12 mouse cellular contexts compared by ENCODE assay signal in the genomic region with DNA sequence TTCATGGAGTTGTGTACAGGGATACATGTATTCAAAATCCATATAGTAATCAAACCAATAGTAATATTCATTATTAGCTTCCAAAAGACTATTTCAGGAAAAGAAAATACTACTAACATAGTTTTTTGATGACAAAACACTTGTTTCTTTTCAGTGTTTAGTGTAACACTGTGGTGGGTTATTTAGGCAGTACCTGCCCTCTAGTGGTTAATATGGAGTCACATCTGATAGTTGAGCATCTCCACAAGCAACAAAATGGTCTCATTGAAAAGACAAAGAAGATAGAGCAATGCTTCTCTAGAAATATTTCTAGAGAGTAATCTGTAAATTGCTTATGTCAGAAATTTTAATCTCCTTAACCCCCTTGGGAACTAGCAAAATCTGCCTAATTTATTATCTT. TPM values are rescaled to one million over a fixed set of nuclear protein-coding genes. Genes with fewer than 3 reads are reported as not detected.
DNase-seq lines count a peak whose midpoint lies in the region; ATAC-seq and TF ChIP-seq lines count a peak whose summit lies in the region.
"Had no signal": no experiment of that assay in that cellular context is flagged by ENCODE, and none has a peak within 500 bp of the region (broad histone marks: within the 10 kb centered on the region; RNA-seq: fewer than 3 reads in every experiment).

No protein-coding gene starts in this region.

- H3K4me2 ChIP-seq in forebrain, embryonic 16.5 days (ENCODE audit: low read length) = no peak overlapping the region
- no peak overlapping the region for H3K4me2 ChIP-seq in forebrain, embryonic 15.5 days (replicated peaks)
- H3K4me2 ChIP-seq in liver, embryonic 14.5 days (ENCODE audit: low read depth) = no peak overlapping the region
- no peak overlapping the region for H3K4me2 ChIP-seq in liver, embryonic 12.5 days
- H3K4me2 ChIP-seq: liver, embryonic 13.5 days; midbrain, embryonic 15.5 days had no signal

- ATAC-seq in forebrain, embryonic 16.5 days = peak; percentile 64; the same call in 1 of the 2 replicates
- ATAC-seq in forebrain, embryonic 15.5 days (replicated peaks) = no peak; the same call in 1 of the 2 replicates
- no peak for ATAC-seq in liver, embryonic 14.5 days (ENCODE audit: insufficient read depth)
- no peak for ATAC-seq in liver, embryonic 12.5 days
- ATAC-seq: midbrain, embryonic 15.5 days had no signal

- TF ChIP-seq CTCF in liver, embryonic 14.5 days (IDR thresholded peaks at IDR 0.05; ENCODE audit: low read depth) = peak; percentile 38; the same call in 1 of the 2 replicates

- H3K36me3 ChIP-seq in forebrain, embryonic 16.5 days (ENCODE audit: control insufficient read depth, insufficient read depth) = peaks cover 31% of the 10 kb centered on the region
- peaks cover 80% of the 10 kb centered on the region for H3K36me3 ChIP-seq in forebrain, embryonic 15.5 days
- peaks cover 22% of the 10 kb centered on the region for H3K36me3 ChIP-seq in liver, embryonic 14.5 days (replicated peaks; ENCODE audit: control insufficient read depth, insufficient read depth, low read depth)
- H3K36me3 ChIP-seq in liver, embryonic 12.5 days = peaks cover 79% of the 10 kb centered on the region

- H3K9me3 ChIP-seq in forebrain, embryonic 16.5 days (ENCODE audit: control insufficient read depth, low read length) = no peaks in the 10 kb centered on the region
- no peaks in the 10 kb centered on the region for H3K9me3 ChIP-seq in forebrain, embryonic 15.5 days
- no peaks in the 10 kb centered on the region for H3K9me3 ChIP-seq in liver, embryonic 14.5 days (ENCODE audit: control insufficient read depth, low read length)
- H3K9me3 ChIP-seq in liver, embryonic 12.5 days (replicated peaks) = no peaks in the 10 kb centered on the region
- H3K9me3 ChIP-seq: liver, embryonic 13.5 days; midbrain, embryonic 15.5 days had no signal

- H3K27ac ChIP-seq in forebrain, embryonic 16.5 days (ENCODE audit: low read length) = no peak overlapping the region
- no peak overlapping the region for H3K27ac ChIP-seq in forebrain, embryonic 15.5 days (replicated peaks)
- no peak overlapping the region for H3K27ac ChIP-seq in liver, embryonic 14.5 days
- H3K27ac ChIP-seq in liver, embryonic 12.5 days = no peak overlapping the region
- H3K27ac ChIP-seq: liver, embryonic 13.5 days; midbrain, embryonic 15.5 days had no signal

- no peak for TF ChIP-seq EP300 in liver, embryonic 14.5 days (IDR thresholded peaks at IDR 0.05; ENCODE audit: low read depth)

- no peak overlapping the region for H3K4me3 ChIP-seq in forebrain, embryonic 16.5 days (replicated peaks; ENCODE audit: low read length)
- no peak overlapping the region for H3K4me3 ChIP-seq in forebrain, embryonic 15.5 days
- H3K4me3 ChIP-seq in liver, embryonic 14.5 days (ENCODE audit: insufficient read depth in 1 of 2, low read depth in 2 of 2, low read length in 2 of 2) = no peak overlapping the region
- H3K4me3 ChIP-seq in liver, embryonic 12.5 days = no peak overlapping the region
- H3K4me3 ChIP-seq: liver, embryonic 13.5 days; midbrain, embryonic 15.5 days had no signal

- no peak overlapping the region for H3K9ac ChIP-seq in forebrain, embryonic 16.5 days (replicated peaks; ENCODE audit: low read depth, low read length)
- no peak overlapping the region for H3K9ac ChIP-seq in forebrain, embryonic 15.5 days (replicated peaks)
- no peak overlapping the region for H3K9ac ChIP-seq in liver, embryonic 14.5 days (replicated peaks)
- no peak overlapping the region for H3K9ac ChIP-seq in liver, embryonic 12.5 days
- H3K9ac ChIP-seq: liver, embryonic 13.5 days; midbrain, embryonic 15.5 days had no signal

- no peaks in the 10 kb centered on the region for H3K4me1 ChIP-seq in forebrain, embryonic 16.5 days (replicated peaks; ENCODE audit: control insufficient read depth, insufficient read depth, low read length)
- no peaks in the 10 kb centered on the region for H3K4me1 ChIP-seq in forebrain, embryonic 15.5 days
- H3K4me1 ChIP-seq in liver, embryonic 14.5 days (replicated peaks; ENCODE audit: control insufficient read depth in 2 of 2, insufficient read depth in 2 of 2, low read length in 1 of 2) = no peaks in the 10 kb centered on the region
- H3K4me1 ChIP-seq in liver, embryonic 12.5 days = no peaks in the 10 kb centered on the region
- H3K4me1 ChIP-seq: liver, embryonic 13.5 days; midbrain, embryonic 15.5 days had no signal

- no peaks in the 10 kb centered on the region for H3K27me3 ChIP-seq in forebrain, embryonic 16.5 days (replicated peaks; ENCODE audit: control insufficient read depth, insufficient read depth, low read length)
- H3K27me3 ChIP-seq in forebrain, embryonic 15.5 days = no peaks in the 10 kb centered on the region
- no peaks in the 10 kb centered on the region for H3K27me3 ChIP-seq in liver, embryonic 14.5 days (ENCODE audit: control insufficient read depth, insufficient read depth, low read length)
- no peaks in the 10 kb centered on the region for H3K27me3 ChIP-seq in liver, embryonic 12.5 days (replicated peaks)
- H3K27me3 ChIP-seq: liver, embryonic 13.5 days; midbrain, embryonic 15.5 days had no signal

- DNase-seq in liver, embryonic 14.5 days (ENCODE audit: low read depth in 3 of 3, low spot score in 3 of 3) = no peak
- DNase-seq in R1 (ENCODE audit: low read depth, low spot score) = peak; percentile 34
- DNase-seq in naive thymus-derived CD4-positive, alpha-beta T cell, adult 2 months (ENCODE audit: low read depth) = peak; percentile 9
- DNase-seq in ovary, postnatal 14 days (ENCODE audit: low spot score) = no peak
- no peak for DNase-seq in cerebellum, postnatal 4 days (ENCODE audit: low spot score in 2 of 2)
- DNase-seq: liver, embryonic 13.5 days; right cerebral cortex, postnatal 14 days had no signal

RNA-seq across cellular contexts. Expression of gene Exoc1, which starts 11.7 kb away (rescaled TPM):
- polyA plus RNA-seq in forebrain, embryonic 16.5 days (2015; fragmentation: Nextera tagmentation; extraction: Ambion mirVana) = 68.6 and 74.0 TPM in 2 replicates
- 61.4 and 63.6 TPM in 2 replicates for polyA plus RNA-seq in forebrain, embryonic 15.5 days (2015; fragmentation: Nextera tagmentation; extraction: Ambion mirVana)
- 8.7 and 15.7 TPM in 2 replicates for polyA plus RNA-seq in liver, embryonic 14.5 days (2012; rRNA removed)
- polyA plus RNA-seq in liver, embryonic 14.5 days (2014; fragmentation: Nextera tagmentation; extraction: Ambion mirVana) = 8.1 and 10.0 TPM in 2 replicates
- polyA plus RNA-seq in liver, embryonic 12.5 days (2016; fragmentation: Nextera tagmentation; extraction: Ambion mirVana) = 16.3 and 19.0 TPM in 2 replicates

RNA-seq across cellular contexts. Expression of gene Cep135, which starts 47.7 kb away (rescaled TPM):
- polyA plus RNA-seq in forebrain, embryonic 16.5 days (2015; fragmentation: Nextera tagmentation; extraction: Ambion mirVana) = 5.0 and 5.4 TPM in 2 replicates
- 5.3 and 5.8 TPM in 2 replicates for polyA plus RNA-seq in forebrain, embryonic 15.5 days (2015; fragmentation: Nextera tagmentation; extraction: Ambion mirVana)
- 1.9 and 4.3 TPM in 2 replicates for polyA plus RNA-seq in liver, embryonic 14.5 days (2012; rRNA removed)
- polyA plus RNA-seq in liver, embryonic 14.5 days (2014; fragmentation: Nextera tagmentation; extraction: Ambion mirVana) = 4.9 TPM in 2 replicates
- polyA plus RNA-seq in liver, embryonic 12.5 days (2016; fragmentation: Nextera tagmentation; extraction: Ambion mirVana) = 6.1 and 6.5 TPM in 2 replicates

RNA-seq across cellular contexts. Expression of gene Gm7271, which starts 57.0 kb away (rescaled TPM):
- not detected in 2 replicates for polyA plus RNA-seq in forebrain, embryonic 16.5 days (2015; fragmentation: Nextera tagmentation; extraction: Ambion mirVana)
- polyA plus RNA-seq in forebrain, embryonic 15.5 days (2015; fragmentation: Nextera tagmentation; extraction: Ambion mirVana) = not detected in 2 replicates
- not detected in 2 replicates for polyA plus RNA-seq in liver, embryonic 14.5 days (2012; rRNA removed)
- not detected in 2 replicates for polyA plus RNA-seq in liver, embryonic 14.5 days (2014; fragmentation: Nextera tagmentation; extraction: Ambion mirVana)
- polyA plus RNA-seq in liver, embryonic 12.5 days (2016; fragmentation: Nextera tagmentation; extraction: Ambion mirVana) = not detected in 2 replicates
- polyA plus RNA-seq: frontal cortex, adult 2 months; liver, embryonic 13.5 days; midbrain, embryonic 15.5 days had no signal

Comparison
In these comparisons a context has a peak if more than half of its experiments do, and no peak if none do; other contexts are left out.
1. DNase-seq: peak in R1 (single experiment) and naive thymus-derived CD4-positive, alpha-beta T cell, adult 2 months (single experiment); none in liver, embryonic 14.5 days (0 of 3), ovary, postnatal 14 days (single experiment) and cerebellum, postnatal 4 days (0 of 2).